Mouse (Mus musculus) forelimb bud, embryonic 11.5 days (tissue): Measurements from ENCODE around the gene Tap1.
"Not testable (repeated sequence)": the region's sequence is repeated elsewhere in the genome, so short reads cannot be mapped to it uniquely, and the experiment has no call there.

Source experiments
- DNase-seq: peaks from one replicate; pipeline ENCODE4 v3.0.0-alpha.2; 2012; ENCODE audit warnings: low read depth, low spot score

Tap1 gene

GRCm38 (mm10) chr17:34232021-34232420 is 44.7 kb downstream of the Tap1 start:
- not testable (repeated sequence) for DNase-seq

DNA sequence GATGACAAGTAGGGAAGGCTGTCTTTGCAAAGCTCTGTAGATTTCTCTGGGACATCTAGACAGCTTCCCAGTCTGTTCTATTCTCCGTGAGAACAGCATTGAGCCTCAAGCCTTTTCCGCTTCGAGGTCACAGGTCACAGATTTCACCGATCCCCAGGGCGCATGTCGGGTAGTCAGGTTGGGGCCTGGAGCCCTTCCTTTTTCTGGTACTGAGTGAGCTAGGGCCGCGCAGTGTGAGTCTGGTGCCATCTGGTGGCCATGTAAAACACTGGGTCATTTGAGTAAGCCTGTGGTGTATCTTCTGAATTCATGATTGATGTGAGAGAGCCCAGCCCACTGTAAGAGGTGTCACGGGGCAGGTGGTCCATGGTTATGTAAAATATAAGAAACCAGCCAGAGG is 47.6 kb downstream of the Tap1 start:
- DNase-seq: peak; percentile 58

DNA sequence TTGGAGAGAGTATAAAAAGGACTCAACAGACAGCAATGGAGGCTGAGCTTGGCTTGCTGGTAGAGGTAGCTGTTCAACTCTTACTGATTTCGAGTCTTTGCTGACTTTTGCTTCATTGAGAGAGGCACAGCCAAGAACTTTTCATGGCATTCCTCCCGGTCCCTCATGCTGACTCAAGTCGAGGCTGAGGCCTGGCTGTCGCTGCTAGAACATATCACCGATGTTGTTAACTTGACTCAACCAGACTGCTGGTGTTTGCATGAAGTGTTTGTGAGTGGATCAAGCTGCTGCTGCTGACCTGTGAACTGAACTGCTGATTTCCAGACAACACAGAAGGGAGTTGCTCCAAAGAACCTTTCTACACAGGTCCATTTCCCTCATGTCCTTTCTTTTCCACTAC is 49.3 kb downstream of the Tap1 start:
- DNase-seq: no peak

GRCm38 (mm10) chr17:34237741-34238140 is 50.4 kb downstream of the Tap1 start:
- DNase-seq: no peak

DNA sequence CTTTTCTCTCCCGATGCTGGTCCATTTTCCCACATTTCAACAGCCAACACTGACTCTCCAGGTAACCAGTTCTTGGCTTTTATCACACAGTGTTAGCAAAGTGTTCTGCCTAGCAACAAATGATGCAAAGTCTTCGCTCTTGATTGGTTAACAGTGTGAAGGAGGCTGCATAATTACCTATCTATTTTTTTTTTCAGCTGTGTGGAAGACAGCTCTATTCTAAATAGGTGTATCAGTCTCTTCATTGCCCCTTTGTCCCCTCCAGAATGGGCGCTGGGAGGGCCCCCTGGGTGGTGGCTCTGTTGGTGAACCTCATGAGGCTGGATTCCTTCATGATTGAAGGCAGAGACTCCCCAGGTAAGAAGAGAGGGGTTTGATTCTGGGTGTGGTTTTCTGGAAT is 51.4 kb downstream of the Tap1 start, which contains the start of gene H2-Ob:
Gene H2-Ob, plus strand, starts transcription at position 198 of the 400 bp plus-strand sequence.
- DNase-seq: no peak

GRCm38 (mm10) chr17:34239601-34240041 is 52.3 kb downstream of the Tap1 start:
- no peak for DNase-seq

GRCm38 (mm10) chr17:34240366-34240765 is 53.0 kb downstream of the Tap1 start:
- DNase-seq: no peak

DNA sequence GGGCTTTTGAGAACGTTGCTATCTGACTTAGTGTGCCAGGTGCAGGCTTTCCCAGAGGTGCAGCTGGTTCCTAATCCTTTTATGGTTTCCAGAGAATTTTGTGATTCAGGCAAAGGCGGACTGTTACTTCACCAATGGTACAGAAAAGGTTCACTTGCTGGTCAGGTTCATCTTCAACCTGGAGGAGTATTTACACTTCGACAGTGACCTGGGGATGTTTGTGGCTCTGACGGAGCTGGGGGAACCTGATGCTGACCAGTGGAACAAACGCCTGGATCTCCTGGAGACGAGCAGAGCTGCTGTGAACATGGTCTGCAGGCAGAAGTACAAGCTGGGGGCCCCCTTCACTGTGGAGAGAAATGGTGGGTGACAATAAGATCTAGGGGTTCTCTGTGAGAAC is 53.6 kb downstream of the Tap1 start:
- no peak for DNase-seq

DNA sequence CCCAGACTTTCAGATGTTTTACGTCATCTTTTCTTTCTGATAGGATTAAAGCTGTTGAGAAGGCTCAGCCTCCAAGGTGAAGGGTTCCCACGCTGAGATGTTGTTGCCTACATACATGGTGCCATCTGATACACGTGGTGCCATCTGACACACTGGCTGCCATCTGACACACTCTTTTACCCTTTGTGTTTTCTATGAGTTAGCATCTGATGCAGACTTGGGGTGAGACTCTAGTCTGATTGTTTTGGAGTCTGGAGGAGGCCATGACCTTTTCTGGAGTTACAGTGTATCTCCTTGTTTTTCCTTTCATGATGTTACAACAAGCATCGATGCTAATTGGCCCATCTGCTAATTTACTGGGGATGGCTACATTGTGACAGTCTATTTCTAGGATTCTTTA is 57.3 kb downstream of the Tap1 start:
- no peak for DNase-seq
